10 mouse cellular contexts compared by ENCODE assay signal in genomic region chr2:70563721-70564645, GRCm38 (mm10). TPM values are rescaled to one million over a fixed set of nuclear protein-coding genes. Genes with fewer than 3 reads are reported as not detected.
A peak's percentile ranks its signal among the peaks of the same experiment; 100 is the strongest.
DNase-seq lines count a peak whose midpoint lies in the region; ATAC-seq lines count a peak whose summit lies in the region.
"Had no signal": no experiment of that assay in that cellular context is flagged by ENCODE, and none has a peak within 500 bp of the region (broad histone marks: within the 10 kb centered on the region; RNA-seq: fewer than 3 reads in every experiment).

No protein-coding gene starts in this region.

- H3K9ac ChIP-seq in heart, embryonic 13.5 days, result no peak overlapping the region
- H3K9ac ChIP-seq in forebrain, embryonic 16.5 days (replicated peaks; ENCODE audit: low read depth, low read length), result peak overlapping the region; percentile 57
- H3K9ac ChIP-seq in midbrain, embryonic 13.5 days (replicated peaks), result peak overlapping the region; percentile 83
- H3K9ac ChIP-seq: intestine, embryonic 15.5 days had no signal

- peaks cover 72% of the 10 kb centered on the region for H3K4me1 ChIP-seq in heart, embryonic 13.5 days
- peaks cover 42% of the 10 kb centered on the region for H3K4me1 ChIP-seq in forebrain, embryonic 16.5 days (replicated peaks; ENCODE audit: control insufficient read depth, insufficient read depth, low read length)
- H3K4me1 ChIP-seq in midbrain, embryonic 13.5 days (replicated peaks), result peaks cover 83% of the 10 kb centered on the region

- peak overlapping the region; percentile 63 for H3K4me2 ChIP-seq in heart, embryonic 13.5 days
- H3K4me2 ChIP-seq in forebrain, embryonic 16.5 days (ENCODE audit: low read length), result peak overlapping the region; percentile 65
- peak overlapping the region; percentile 65 for H3K4me2 ChIP-seq in midbrain, embryonic 13.5 days (replicated peaks)

- peaks cover 99% of the 10 kb centered on the region for H3K27me3 ChIP-seq in heart, embryonic 13.5 days (replicated peaks)
- H3K27me3 ChIP-seq in forebrain, embryonic 16.5 days (replicated peaks; ENCODE audit: control insufficient read depth, insufficient read depth, low read length), result peaks cover 31% of the 10 kb centered on the region
- H3K27me3 ChIP-seq in midbrain, embryonic 13.5 days, result peaks cover 97% of the 10 kb centered on the region

- no peak for DNase-seq in heart, adult 11 months
- DNase-seq in ZHBTc4 (ENCODE audit: low read depth, low spot score), result peak; percentile 36
- no peak for DNase-seq in spleen, postnatal 10 days (ENCODE audit: low spot score in 2 of 2)
- no peak for DNase-seq in cerebellum, adult 11 months
- DNase-seq: adrenal gland, postnatal 25 days had no signal

- H3K9me3 ChIP-seq in heart, embryonic 13.5 days, result no peaks in the 10 kb centered on the region
- no peaks in the 10 kb centered on the region for H3K9me3 ChIP-seq in forebrain, embryonic 16.5 days (ENCODE audit: control insufficient read depth, low read length)
- H3K9me3 ChIP-seq in midbrain, embryonic 13.5 days, result no peaks in the 10 kb centered on the region
- H3K9me3 ChIP-seq: intestine, embryonic 15.5 days had no signal

- ATAC-seq in heart, embryonic 13.5 days (ENCODE audit: extremely low read depth, insufficient number of reproducible peaks, low FRiP score, low TSS enrichment), result no peak
- no peak; the same call in 1 of the 2 replicates for ATAC-seq in forebrain, embryonic 16.5 days
- ATAC-seq in midbrain, embryonic 13.5 days, result no peak
- no peak for ATAC-seq in erythroid progenitor cell, adult 5-6 weeks (replicated peaks; ENCODE audit: low FRiP score, poor library complexity, severe bottlenecking)
- ATAC-seq: intestine, embryonic 15.5 days had no signal

- no peak overlapping the region for H3K27ac ChIP-seq in heart, embryonic 13.5 days (replicated peaks)
- peak overlapping the region; percentile 94 for H3K27ac ChIP-seq in forebrain, embryonic 16.5 days (ENCODE audit: low read length)
- peak overlapping the region; percentile 94 for H3K27ac ChIP-seq in midbrain, embryonic 13.5 days
- H3K27ac ChIP-seq: intestine, embryonic 15.5 days had no signal

- no peaks in the 10 kb centered on the region for H3K36me3 ChIP-seq in heart, embryonic 13.5 days
- no peaks in the 10 kb centered on the region for H3K36me3 ChIP-seq in forebrain, embryonic 16.5 days (ENCODE audit: control insufficient read depth, insufficient read depth)
- no peaks in the 10 kb centered on the region for H3K36me3 ChIP-seq in midbrain, embryonic 13.5 days
- H3K36me3 ChIP-seq: intestine, embryonic 15.5 days had no signal

- peak overlapping the region; percentile 41 for H3K4me3 ChIP-seq in heart, embryonic 13.5 days
- H3K4me3 ChIP-seq in forebrain, embryonic 16.5 days (replicated peaks; ENCODE audit: low read length), result peak overlapping the region; percentile 53
- H3K4me3 ChIP-seq in midbrain, embryonic 13.5 days (replicated peaks), result peak overlapping the region; percentile 54
- H3K4me3 ChIP-seq: intestine, embryonic 15.5 days had no signal

- WGBS in heart, embryonic 13.5 days, result 1% methylated on average over 38 of the region's 38 CpGs
- 1% methylated on average over 38 of the region's 38 CpGs for WGBS in forebrain, embryonic 16.5 days
- WGBS in midbrain, embryonic 13.5 days, result under 1% methylated on average over 38 of the region's 38 CpGs

RNA-seq across cellular contexts. Expression of gene Gad1, which starts 11.1 kb away (rescaled TPM):
- polyA plus RNA-seq in heart, embryonic 13.5 days (2015; fragmentation: Nextera tagmentation; extraction: Ambion mirVana), result 0.22 and 0.23 TPM in 2 replicates
- 77.5 and 96.0 TPM in 2 replicates for polyA plus RNA-seq in forebrain, embryonic 16.5 days (2015; fragmentation: Nextera tagmentation; extraction: Ambion mirVana)
- polyA plus RNA-seq in midbrain, embryonic 13.5 days (2015; fragmentation: Nextera tagmentation; extraction: Ambion mirVana), result 60.2 and 63.2 TPM in 2 replicates
- total RNA-seq in erythroid progenitor cell, adult 5-6 weeks (2015; ENCODE audit: low replicate concordance), result not detected in 2 replicates
- not detected in 2 replicates for total RNA-seq in erythroid progenitor cell, adult 5-6 weeks (2017; ENCODE audit: low replicate concordance)

RNA-seq across cellular contexts. Expression of gene Erich2, which starts 55.4 kb away (rescaled TPM):
- polyA plus RNA-seq in heart, embryonic 13.5 days (2015; fragmentation: Nextera tagmentation; extraction: Ambion mirVana), result 0.59 and 0.64 TPM in 2 replicates
- 1.3 and 2.6 TPM in 2 replicates for polyA plus RNA-seq in forebrain, embryonic 16.5 days (2015; fragmentation: Nextera tagmentation; extraction: Ambion mirVana)
- 1.3 and 3.2 TPM in 2 replicates for polyA plus RNA-seq in midbrain, embryonic 13.5 days (2015; fragmentation: Nextera tagmentation; extraction: Ambion mirVana)
- total RNA-seq in erythroid progenitor cell, adult 5-6 weeks (2015; ENCODE audit: low replicate concordance), result not detected in 2 replicates
- not detected in 2 replicates for total RNA-seq in erythroid progenitor cell, adult 5-6 weeks (2017; ENCODE audit: low replicate concordance)

Comparison
In these comparisons a context has a peak if more than half of its experiments do, and no peak if none do; other contexts are left out.
1. RNA of gene Gad1, which starts 11.1 kb away (polyA plus RNA-seq): 77.5 to 96.0 TPM in forebrain, embryonic 16.5 days and 60.2 to 63.2 TPM in midbrain, embryonic 13.5 days; 0.22 to 0.23 TPM in heart, embryonic 13.5 days; every median in the first group is over 10 times any median in the second.
2. Peak in every context shown above with its lines, with median percentiles within 50 percentile points of each other: H3K4me2 ChIP-seq and H3K4me3 ChIP-seq.